Mouse (Mus musculus): ENCODE measurements around the gene Smg6.

Gene Smg6

DNA sequence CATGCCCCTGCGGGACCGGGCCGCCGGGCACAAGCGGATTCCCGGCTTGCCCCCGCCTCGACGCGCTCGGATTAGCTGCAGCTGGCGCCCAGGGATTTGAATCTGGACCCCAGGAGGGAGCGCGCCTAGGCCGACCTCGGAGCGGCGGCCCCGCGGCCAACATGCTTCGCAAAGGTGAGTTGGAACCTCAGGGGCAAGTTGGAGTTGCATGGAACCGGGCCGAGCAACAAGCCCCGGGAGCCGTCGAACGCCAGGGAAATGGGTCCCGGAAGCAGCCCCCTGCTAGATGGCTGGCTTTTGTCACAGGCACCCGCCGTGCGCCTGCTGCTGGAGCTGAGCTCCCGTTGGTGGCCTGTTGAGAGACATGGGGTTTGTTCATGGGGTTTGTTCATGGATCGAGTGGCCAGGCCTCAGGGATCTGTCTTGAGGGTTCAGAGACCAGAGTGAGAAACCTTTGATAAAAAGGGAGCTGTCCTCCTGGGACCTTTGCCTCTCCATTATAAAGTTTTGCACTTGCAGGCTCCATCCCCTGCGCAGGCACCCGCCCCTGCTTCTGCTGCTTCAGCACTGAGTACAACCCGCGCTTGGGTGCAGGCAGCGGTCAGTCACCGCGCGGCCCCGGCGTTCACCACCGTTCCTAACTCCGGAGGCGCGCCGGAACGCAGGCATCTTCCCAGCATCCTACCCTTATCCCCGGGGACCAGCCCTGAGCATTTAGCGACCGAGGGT lies 268.7 kb downstream of the Smg6 start:
- DNase-seq = peak; percentile 63

DNA sequence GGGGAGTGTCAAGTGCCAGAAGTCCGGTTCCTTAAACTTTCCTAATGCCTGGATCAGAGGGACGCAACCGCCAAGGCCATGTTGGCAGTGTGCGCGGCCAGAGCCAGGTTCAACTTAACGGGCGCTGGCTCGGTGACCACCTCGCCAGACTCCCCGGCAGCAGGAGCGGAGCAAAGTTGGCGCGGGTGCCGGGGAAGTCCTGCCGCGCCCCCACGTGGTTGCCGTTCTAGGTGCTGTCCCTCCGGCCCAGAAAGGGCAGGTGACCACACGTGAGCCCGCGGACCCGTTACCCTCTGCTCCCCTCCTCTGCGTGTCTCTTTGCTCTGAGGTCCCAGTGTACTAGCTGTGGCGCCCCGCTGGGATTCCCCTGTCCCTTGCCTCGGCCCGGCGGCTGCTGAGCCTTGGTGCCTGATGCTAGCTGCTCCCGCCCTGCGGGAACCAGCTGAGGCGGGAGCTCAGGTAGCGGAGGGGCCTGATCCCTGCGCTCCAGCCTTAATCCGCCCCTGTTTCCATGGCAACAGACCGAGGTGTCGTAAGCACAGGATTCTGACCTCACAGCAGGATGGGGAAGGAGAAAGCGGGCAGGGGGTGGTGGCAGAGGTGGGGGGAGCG lies 269.3 kb downstream of the Smg6 start:
- peak; percentile 67 for DNase-seq

DNA sequence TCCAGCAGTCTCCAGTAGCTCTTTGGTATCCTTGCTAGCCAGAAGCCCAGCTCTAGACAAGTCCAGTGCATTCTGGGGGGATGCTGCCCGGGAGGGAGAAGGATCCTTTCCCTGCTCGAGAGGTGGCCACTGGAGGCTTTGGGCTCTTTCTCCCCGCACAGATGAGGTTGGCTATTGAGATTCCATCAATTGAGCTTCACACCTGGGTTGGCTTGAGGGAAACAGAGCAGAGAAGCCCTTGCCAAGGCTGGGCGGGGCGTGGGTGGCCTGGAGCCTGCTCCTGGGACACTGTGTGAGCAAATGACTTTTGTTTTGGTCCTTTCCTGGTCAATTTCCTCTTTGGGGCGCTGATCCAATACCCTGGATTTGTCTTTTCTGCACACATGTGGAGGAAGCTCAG lies 270.5 kb downstream of the Smg6 start:
- no peak for DNase-seq

DNA sequence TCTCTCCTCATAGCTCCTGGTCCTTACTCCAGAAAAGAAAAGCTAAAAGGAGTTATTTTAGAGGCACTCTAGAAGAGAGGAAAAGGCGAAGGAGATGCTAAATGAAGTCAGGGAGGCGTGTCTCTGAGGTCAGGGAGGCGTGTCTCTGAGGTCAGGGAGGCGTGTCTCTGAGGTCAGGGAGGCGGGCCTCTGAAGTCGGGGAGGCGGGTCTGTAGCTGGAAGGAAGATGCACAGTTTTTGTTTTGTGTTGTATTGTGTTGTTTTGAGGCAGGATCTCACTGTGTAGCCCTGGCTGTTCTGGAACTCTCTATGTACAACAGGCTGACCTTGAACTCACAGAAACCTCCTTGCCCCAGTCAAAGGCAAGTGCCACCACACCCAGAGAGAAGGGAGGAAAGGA lies 272.3 kb downstream of the Smg6 start:
- peak; percentile 17 for DNase-seq

DNA sequence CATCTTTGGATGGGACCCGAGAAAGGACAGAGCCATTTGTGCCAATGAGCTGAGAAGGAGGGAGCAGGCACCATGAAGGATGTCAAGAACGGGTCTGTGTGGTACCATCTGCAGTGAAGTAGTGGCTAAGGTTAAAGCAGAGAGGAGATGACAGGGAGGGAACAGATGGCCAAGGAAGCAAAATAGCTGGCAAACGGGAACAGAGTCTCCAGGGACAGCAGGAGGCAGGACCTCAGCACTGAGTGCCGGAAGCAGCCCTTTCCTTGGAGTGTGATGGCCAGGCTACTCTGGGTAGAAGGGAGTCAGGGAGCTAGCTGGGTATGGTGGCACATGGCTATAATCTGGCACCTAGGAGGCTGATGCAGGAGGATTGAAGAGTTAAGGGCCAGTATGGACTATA lies 273.2 kb downstream of the Smg6 start:
- DNase-seq = no peak

DNA sequence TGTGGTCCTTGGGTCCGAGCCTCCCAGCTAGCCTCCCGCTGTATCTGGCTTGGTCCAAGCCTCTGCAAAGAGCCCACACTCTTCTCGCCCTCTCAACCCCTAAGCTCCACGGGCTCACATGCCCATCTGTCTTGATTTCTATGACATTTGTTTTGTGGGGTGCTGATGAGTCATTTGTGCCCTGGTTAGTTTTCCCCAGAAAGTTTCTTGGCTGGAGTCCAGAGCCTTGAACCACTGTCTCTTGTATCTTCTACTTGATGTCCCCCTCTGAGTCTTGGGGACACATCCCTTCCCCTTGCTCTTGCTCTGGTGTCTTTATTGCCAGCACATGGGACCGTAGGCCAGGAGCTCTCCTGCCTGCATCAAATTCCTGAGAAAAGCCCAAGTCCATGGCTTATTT lies 274.3 kb downstream of the Smg6 start:
- DNase-seq = no peak

DNA sequence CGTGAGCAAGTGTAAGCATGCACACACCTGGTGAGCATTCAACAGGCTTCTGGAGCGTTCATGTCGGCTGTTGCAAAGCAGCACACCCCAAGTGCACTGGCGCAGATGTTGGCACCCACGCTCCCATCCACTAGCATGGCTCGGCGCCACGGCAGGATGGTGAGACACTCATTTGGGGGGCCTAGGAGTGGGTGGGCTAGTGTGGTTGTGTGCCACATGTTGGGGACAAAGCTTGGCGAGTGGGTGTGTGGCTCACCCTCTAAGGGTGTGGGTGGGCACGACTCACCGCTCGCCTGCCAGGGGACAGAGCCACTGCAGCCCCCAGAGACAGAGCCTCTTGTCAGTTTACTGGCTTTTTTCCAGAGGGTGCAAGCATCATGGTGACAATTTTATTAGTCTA lies 275.3 kb downstream of the Smg6 start:
- DNase-seq = no peak

DNA sequence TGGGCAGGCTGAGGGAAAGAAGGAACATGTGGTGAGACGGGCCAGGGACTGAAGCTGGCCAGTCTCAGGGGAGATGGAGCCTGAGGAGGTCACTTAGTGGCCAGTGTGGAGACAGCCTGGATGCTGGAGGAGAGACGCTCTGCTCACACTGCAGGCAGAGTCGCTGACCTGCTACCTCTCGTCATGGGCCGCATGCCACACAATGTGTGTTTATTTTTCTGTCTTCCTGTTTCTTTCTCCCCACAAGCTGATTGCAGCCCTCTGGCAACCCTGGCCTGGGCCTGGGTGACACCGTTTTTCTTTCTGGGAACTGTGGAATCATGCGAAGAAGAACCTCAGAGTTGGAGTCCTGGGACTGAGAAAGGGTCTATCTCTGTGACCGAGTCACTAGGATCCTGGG lies 276.1 kb downstream of the Smg6 start:
- no peak for DNase-seq

DNA sequence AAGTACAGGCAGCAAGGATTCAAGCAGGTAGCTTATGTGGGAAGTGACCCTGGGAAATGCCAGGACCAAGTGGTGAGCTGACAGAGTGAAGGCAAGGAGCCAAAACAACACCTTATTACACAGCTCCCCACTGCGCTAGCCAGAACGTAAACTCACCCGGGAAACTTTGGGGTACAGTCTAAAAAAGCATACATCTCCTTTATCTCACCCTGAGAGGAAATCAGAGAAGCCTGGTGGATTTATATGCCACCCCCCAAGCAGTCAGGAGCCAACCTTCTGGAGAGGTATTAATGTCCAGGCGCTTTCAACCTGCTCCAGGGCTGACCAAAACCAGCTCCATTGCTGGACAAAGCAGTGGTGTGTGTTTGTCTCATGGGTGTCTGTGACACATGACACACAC lies 278.3 kb downstream of the Smg6 start:
- no peak for DNase-seq

DNA sequence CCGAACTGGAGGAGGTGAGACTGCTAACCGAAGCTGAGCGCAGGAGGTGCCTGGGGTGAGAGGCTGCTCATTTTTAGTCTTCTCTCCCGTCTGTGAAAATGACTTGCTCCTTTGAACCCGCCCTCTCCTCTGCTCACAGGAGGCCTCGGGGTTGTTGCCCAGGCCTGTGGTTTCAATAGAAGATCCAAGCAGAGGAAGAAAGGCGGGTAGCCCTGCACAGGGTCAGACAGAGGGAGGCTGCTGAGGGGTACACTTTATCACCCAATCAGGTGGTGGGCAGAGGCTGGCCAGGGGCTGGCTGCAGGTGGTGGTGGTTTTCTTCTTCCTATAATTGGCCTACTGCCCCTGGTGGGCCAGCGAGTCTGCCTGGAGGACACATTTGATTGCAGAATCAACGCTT lies 278.8 kb downstream of the Smg6 start:
- peak; percentile 21 for DNase-seq

DNA sequence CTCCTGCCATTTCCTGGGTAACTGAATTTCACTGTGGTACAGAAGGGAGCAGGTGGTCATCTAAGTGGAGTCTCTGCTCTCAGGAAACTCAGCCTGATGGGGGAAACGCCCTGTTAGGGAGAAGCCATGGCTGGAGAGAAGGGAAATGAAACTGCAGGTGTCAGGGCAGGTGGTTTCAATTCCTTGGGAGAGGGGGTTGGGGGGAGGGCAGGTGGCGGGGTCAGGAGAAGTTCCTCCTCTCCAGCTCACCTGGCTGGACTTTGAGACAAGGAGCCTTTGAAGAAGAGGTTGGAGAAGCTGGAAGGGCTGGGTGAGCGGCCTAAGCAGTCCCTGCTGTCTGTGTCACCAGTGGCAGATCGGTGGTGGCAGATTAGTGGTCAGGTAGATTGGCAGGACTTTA lies 280.7 kb downstream of the Smg6 start:
- DNase-seq = no peak

DNA sequence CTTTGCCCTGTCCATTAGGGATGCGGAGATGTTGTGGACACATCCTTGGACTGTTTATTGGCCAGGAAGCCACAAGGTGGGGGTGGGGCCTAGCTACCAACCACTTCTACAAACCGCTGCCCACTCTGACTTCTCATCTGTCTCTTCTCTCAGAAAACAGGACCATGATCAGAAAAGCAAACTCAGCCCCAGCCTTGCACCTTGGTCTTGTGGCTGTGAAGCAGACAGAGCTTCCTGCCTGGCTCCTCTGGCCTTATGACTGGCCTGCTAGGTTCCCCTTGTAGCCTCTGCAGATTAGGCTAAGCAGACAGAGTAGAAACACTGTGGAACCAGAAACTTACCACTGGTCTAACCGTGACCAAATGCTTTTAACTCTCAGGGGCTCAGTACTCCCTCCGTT lies 283.7 kb downstream of the Smg6 start:
- DNase-seq = no peak

DNA sequence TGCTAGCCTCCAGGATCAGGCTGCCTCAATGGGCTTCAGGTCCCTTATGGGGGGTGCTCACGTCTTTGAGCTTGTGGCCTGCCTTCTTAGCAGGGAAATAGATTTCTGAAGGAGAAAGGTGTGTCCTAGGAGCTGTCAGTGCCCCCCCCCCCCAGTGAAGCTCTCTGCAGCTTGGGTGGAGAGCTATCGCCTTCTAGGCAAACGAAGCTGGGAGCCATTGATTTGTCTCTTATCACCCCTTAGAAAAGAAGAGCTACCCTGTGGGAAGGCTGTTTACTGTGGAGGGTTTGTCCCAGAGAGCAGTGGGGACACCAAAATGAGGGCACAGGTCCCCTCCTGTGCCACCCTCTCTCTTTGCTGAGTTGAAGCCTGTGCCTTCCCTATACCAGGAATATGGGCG lies 284.5 kb downstream of the Smg6 start:
- no peak for DNase-seq

DNA sequence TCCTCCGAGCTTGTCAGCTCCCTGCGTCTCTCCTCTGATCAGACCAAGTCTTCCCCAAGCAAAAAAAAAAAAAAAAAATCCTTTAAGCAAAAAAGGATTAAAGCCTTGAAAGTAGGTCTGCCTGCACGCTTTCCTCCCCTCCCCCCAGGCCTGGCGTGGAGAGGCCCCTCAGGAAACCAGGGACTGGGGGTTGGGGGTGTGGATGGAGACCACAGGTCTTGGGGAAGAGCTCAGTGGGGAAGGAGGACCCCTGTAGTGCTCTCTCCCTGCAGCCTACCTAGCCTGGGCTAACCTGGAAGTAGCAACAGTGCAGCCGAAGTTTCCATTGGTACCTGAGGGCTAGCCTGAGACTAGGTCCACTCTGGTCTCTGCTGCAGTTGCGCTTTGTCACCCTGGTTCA lies 285.1 kb downstream of the Smg6 start:
- no peak for DNase-seq

DNA sequence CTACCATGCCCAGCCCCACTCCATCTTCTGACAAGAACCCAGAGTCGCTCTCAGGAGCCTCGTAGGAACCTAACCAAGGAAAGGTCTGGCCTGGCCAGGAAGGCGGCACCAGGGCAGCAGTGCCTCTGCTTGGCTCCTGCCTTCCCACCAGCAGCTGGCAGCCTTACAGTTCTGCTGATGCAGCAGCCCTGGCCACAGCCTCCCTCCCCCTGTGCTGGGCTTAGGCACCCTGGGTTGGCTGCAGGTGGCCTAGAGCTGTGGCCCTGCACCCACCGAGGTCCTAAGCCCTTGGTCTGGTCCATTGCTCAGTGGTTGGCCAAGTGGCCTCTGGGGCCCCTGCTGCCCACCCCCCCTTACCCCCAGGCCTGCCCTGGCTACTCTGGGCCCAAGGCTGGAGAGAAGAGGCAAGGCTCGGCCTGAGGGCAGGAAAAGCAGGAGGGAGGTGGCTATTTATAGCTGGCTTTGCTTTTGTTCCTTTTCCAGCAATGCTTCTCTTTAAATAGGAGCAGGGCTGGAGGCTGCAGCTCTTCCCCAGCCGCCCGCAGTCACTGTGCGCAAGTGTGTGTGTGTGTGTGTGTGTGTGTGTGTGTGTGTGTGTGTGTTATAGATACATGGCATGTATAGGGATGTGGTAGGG lies 286.5 kb downstream of the Smg6 start:
- no peak for DNase-seq

DNA sequence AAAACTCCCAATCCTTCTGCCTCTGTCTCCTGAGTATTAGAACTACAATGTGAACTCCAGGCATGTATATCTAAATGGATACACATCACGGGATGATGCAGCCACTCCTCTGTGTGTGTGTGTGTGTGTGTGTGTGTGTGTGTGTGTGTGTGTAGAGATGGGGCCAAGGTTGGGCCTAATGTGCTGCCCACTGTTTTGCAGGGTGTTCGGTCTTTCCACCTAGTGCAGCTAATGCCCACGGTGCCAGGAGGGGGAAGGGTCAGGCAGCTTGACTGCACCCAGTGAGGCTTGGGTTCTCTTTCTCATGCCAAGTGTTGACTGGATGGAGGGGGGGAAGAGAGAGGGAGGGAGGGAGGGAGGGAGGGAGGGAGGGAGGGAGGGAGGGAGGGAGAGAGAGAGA lies 287.3 kb downstream of the Smg6 start:
- no peak for DNase-seq

DNA sequence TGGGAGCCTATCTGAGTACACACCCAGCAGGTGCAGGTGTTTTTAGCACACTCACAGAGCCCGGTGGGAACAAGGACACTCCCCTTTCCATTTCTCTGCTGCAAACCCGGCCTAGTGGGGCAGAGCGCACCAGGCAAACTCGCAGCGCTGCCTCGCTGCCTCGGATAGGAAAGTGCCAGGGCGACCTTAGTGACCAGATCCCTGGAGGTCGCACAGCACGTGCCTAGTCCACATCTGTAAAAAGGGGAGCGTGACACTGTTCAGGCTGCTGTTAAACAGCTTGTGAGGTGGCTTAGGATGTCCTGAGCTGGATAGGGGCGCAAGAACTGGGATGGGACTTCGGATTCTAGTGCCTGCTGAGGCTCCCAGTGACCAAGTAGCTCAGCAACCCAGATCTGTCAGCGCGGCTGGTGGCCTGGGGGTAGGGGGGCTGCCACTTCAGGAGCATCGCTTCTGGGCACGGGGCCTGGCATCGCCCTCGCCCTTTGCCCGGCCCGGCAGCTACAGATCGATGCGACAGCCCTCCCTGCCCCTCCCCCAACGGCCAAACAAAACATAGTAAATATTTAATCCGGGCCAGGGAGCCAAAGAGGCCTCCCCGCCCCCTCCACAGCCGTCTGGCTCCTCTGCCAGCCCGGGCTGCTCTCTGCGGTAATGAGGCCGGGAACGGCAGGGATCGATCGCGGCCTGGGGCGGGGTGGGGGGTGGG lies 287.9 kb downstream of the Smg6 start:
- DNase-seq = peak; percentile 55
